Mouse (Mus musculus) forebrain, embryonic 11.5 days (tissue): ENCODE results near the gene Masp1. TPM values are rescaled to one million over a fixed set of nuclear protein-coding genes. Genes with fewer than 3 reads are reported as not detected.

ENCODE experiments used
- ATAC-seq: fragments of 200-750 bp; cut with Nextera tagmentation; replicated peaks from 2 replicates; pipeline ENCODE4 v1.8.0; 2017; ENCODE audit warnings: moderate TSS enrichment; ENCODE audit not compliant: low FRiP score
- DNase-seq: peaks from one replicate; pipeline ENCODE4 v3.0.0-alpha.2; 2017; ENCODE audit warnings: low spot score
- H3K27ac ChIP-seq: fragments of 300-500 bp; sonication (generic); 2 replicates; pipeline ENCODE4 v1.5.1; 2014; ENCODE audit warnings: low read depth, low read length
- H3K27me3 ChIP-seq: fragments of 300-500 bp; sonication (generic); 2 replicates; pipeline ENCODE4 v1.6.1; 2014; ENCODE audit warnings: mild to moderate bottlenecking, low read length, mixed read lengths; ENCODE audit not compliant: control insufficient read depth, insufficient read depth
- H3K36me3 ChIP-seq: fragments of 300-500 bp; sonication (generic); 2 replicates; pipeline ENCODE4 v1.6.1; 2014; ENCODE audit warnings: mild to moderate bottlenecking, low read length, moderate library complexity, mixed read lengths; ENCODE audit not compliant: control insufficient read depth, insufficient read depth
- H3K4me1 ChIP-seq: fragments of 300-500 bp; sonication (generic); replicated peaks from 2 replicates; pipeline ENCODE4 v1.6.1; 2014; ENCODE audit warnings: low read length, mixed read lengths; ENCODE audit not compliant: control insufficient read depth, insufficient read depth
- H3K4me2 ChIP-seq: fragments of 300-500 bp; sonication (generic); 2 replicates; pipeline ENCODE4 v1.6.1; 2014; ENCODE audit warnings: low read depth, mild to moderate bottlenecking, low read length, moderate library complexity, mixed read lengths; ENCODE audit not compliant: severe bottlenecking
- H3K4me3 ChIP-seq: fragments of 300-500 bp; sonication (generic); 2 replicates; pipeline ENCODE4 v1.5.1; 2014; ENCODE audit warnings: low read depth, low read length
- H3K9ac ChIP-seq: fragments of 300-500 bp; sonication (generic); 2 replicates; pipeline ENCODE4 v1.6.1; 2014; ENCODE audit warnings: low read length
- H3K9me3 ChIP-seq: fragments of 300-500 bp; sonication (generic); 2 replicates; pipeline ENCODE4 v1.6.1; 2016; ENCODE audit warnings: low read length, mixed read lengths; ENCODE audit not compliant: control insufficient read depth
- WGBS: fragments of 180-500 bp; shearing (Covaris S2); extraction: QIAGEN DNeasy Blood & Tissue Kit; methylation state at CpG from one replicate; pipeline ENCODE4 v1.1.7; 2014; 5-methylcytosine and 5-hydroxymethylcytosine counted together
- polyA plus RNA-seq: library from polyadenylated mRNA; unstranded; fragments of >200 nt; fragmentation: Nextera tagmentation; extraction: Ambion mirVana; gene quantifications from 2 replicates; pipeline ENCODE4 v1.2.1, GENCODE M21; 2014

Masp1 gene
- polyA plus RNA-seq = 19.5 and 22.7 TPM in 2 replicates

- Histone ChIP-seq H3K36me3 (no peaks in the 10 kb centered on the region), H3K27ac (peak within 1 kb of the TSS; percentile 63), H3K4me3 (peak within 1 kb of the TSS; percentile 36), H3K4me1 (peaks cover 3% of the 10 kb centered on the region; the same call in 1 of the 2 replicates), H3K27me3 (no peaks in the 10 kb centered on the region), H3K9ac (peak within 1 kb of the TSS; percentile 65), H3K4me2 (peak within 1 kb of the TSS; percentile 60), H3K9me3 (no peaks in the 10 kb centered on the region)
- DNase-seq (peak; percentile 74), ATAC-seq (peak; percentile 86)
- WGBS = 2% methylated on average over 12 of the region's 12 CpGs
Measured at GRCm38 (mm10) chr16:23520235-23520871, at the start of gene Masp1, which contains the start of gene Rtp4. Gene Masp1 (minus strand): TSS chr16:23520815. Gene Rtp4 (plus strand): TSS chr16:23520291.

DNA sequence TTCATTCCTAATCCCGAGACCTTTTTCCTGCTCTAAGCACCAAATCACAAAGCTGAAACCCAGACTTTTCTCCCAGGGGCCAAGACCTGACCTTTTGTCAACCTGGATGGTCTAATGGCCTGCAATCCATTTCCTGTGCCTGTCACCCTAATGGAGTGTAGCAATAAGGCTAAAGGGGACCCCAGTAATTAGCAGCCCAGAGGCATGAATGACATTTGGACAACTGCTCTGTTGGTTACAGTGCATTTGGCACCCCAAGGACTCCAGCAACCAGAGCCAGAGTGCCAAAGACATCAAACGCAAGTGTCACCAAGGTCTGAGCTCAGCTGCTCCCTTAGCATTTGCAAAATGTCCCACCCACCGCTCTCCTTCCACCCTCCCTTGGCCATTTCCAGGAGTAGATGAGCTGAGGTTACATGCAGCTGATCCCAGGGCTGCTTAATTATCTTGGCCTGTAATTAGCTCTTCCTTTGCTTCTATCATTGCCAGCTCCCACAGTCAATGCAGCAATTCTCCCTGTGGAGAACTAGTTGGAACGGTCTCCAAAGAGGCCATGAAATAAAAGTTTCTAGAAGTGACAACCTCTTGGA lies 47.8 kb upstream of the Masp1 start:
- ATAC-seq (no peak), DNase-seq (no peak)
- Histone ChIP-seq H3K4me3 (no peak overlapping the region), H3K4me2 (no peak overlapping the region), H3K4me1 (no peaks in the 10 kb centered on the region), H3K27me3 (no peaks in the 10 kb centered on the region), H3K9me3 (no peaks in the 10 kb centered on the region), H3K36me3 (no peaks in the 10 kb centered on the region), H3K9ac (no peak overlapping the region), H3K27ac (no peak overlapping the region)
- 83% methylated on average over 4 of the region's 4 CpGs for WGBS

- 0 out of 2 replicates have a peak, but pooled peaks cover 2% of the 10 kb centered on the region for H3K4me1 ChIP-seq
- ATAC-seq (no peak), DNase-seq (no peak)
- H3K36me3 ChIP-seq = no peaks in the 10 kb centered on the region
- H3K27me3 ChIP-seq = no peaks in the 10 kb centered on the region
- no peak overlapping the region for H3K4me2 ChIP-seq
- H3K27ac ChIP-seq = no peak overlapping the region
- no peak overlapping the region for H3K4me3 ChIP-seq
- no peak overlapping the region for H3K9ac ChIP-seq
- no peaks in the 10 kb centered on the region for H3K9me3 ChIP-seq
- 90% methylated on average over 2 of the region's 2 CpGs for WGBS
Measured at GRCm38 (mm10) chr16:23557669-23558068, 37.1 kb upstream of the Masp1 start.

DNA sequence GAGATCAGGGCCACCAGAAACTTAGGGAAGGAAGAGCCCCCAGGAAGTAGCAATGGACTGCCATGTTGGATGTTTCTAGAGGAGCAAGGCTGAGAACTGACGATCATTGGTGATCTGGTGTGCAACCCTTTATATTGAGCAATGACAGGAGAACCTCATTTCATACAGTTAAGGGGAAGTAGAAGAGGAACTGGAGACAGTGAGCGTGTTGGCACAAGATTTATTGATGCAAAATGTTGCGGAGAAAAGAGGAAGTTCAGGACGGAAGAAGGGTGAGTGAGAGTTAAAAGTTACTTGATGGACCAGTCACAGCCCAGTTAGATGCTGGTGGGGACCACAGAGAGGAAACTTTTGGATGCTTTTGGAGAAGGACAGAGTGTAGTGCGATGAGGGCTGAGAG lies 36.6 kb upstream of the Masp1 start:
- H3K4me2 ChIP-seq = no peak overlapping the region
- no peak for DNase-seq
- H3K27me3 ChIP-seq = no peaks in the 10 kb centered on the region
- H3K4me3 ChIP-seq = no peak overlapping the region
- H3K9ac ChIP-seq = no peak overlapping the region
- no peak overlapping the region for H3K27ac ChIP-seq
- 93% methylated on average over 5 of the region's 5 CpGs for WGBS
- H3K9me3 ChIP-seq = no peaks in the 10 kb centered on the region
- H3K36me3 ChIP-seq = no peaks in the 10 kb centered on the region
- no peaks in the 10 kb centered on the region for H3K4me1 ChIP-seq
- ATAC-seq = no peak

GRCm38 (mm10) chr16:23554673-23555072 lies 34.1 kb upstream of the Masp1 start:
- Histone ChIP-seq H3K9me3 (no peaks in the 10 kb centered on the region), H3K4me2 (no peak overlapping the region), H3K4me1 (no peaks in the 10 kb centered on the region), H3K27me3 (no peaks in the 10 kb centered on the region), H3K36me3 (no peaks in the 10 kb centered on the region), H3K9ac (no peak overlapping the region), H3K27ac (no peak overlapping the region), H3K4me3 (no peak overlapping the region)
- WGBS = 91% methylated on average over 5 of the region's 5 CpGs
- DNase-seq (no peak), ATAC-seq (no peak)

GRCm38 (mm10) chr16:23550981-23551582 lies 30.5 kb upstream of the Masp1 start:
- Histone ChIP-seq H3K4me1 (no peaks in the 10 kb centered on the region), H3K27me3 (no peaks in the 10 kb centered on the region), H3K4me3 (no peak overlapping the region), H3K9ac (no peak overlapping the region), H3K36me3 (no peaks in the 10 kb centered on the region), H3K9me3 (no peaks in the 10 kb centered on the region), H3K27ac (no peak overlapping the region), H3K4me2 (no peak overlapping the region)
- 90% methylated on average over 18 of the region's 18 CpGs for WGBS
- no peak for ATAC-seq
- DNase-seq = no peak

DNA sequence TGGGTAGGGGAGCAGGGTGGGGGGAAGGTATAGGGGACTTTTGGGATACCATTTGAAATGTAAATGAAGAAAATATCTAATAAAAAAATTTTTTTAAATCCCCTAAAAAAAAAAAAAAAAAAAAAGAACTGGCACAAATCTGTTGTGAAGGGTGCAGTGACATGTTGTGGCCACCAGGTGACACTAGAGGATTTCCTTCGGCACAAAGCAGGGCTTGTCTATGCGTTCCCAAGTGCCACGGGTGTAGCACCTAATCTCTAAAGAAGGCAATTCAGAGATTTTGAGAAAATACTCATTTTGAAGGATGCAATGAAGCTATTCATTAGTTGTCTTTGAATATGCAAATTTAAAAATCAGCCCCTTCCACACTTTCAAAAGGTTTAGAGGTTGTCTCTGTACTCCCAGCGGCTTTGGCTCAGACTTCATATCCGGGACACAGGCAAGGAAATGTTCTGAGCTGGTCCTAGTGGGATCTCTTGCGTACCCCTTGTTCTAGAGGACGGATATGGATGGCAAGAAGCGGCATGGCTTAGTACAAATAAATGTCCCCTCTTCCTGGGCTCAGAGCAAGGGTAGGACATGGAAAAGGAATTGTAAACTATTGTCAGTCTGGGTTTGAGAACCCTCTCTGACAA lies 29.8 kb upstream of the Masp1 start:
- Histone ChIP-seq H3K27ac (no peak overlapping the region), H3K9me3 (no peaks in the 10 kb centered on the region), H3K4me3 (no peak overlapping the region), H3K36me3 (no peaks in the 10 kb centered on the region), H3K9ac (no peak overlapping the region), H3K4me1 (no peaks in the 10 kb centered on the region), H3K4me2 (no peak overlapping the region), H3K27me3 (no peaks in the 10 kb centered on the region)
- WGBS = 46% methylated on average over 8 of the region's 8 CpGs
- peak; percentile 69; the same call in 1 of the 2 replicates for ATAC-seq
- peak; percentile 66 for DNase-seq

GRCm38 (mm10) chr16:23547783-23548182 lies 27.2 kb upstream of the Masp1 start:
- H3K27ac ChIP-seq = no peak overlapping the region
- H3K4me2 ChIP-seq = no peak overlapping the region
- H3K9ac ChIP-seq = no peak overlapping the region
- DNase-seq (no peak), ATAC-seq (no peak)
- H3K9me3 ChIP-seq = no peaks in the 10 kb centered on the region
- H3K27me3 ChIP-seq = no peaks in the 10 kb centered on the region
- WGBS = 88% methylated on average over 4 of the region's 4 CpGs
- no peak overlapping the region for H3K4me3 ChIP-seq
- H3K4me1 ChIP-seq = no peaks in the 10 kb centered on the region
- H3K36me3 ChIP-seq = no peaks in the 10 kb centered on the region
